Mouse (Mus musculus) gastrocnemius, adult 18-20 months (tissue): ENCODE measurements around the gene Npas2. TPM values are rescaled to one million over a fixed set of nuclear protein-coding genes. Genes with fewer than 3 reads are reported as not detected.

ENCODE experiments used
- DNase-seq: peaks from one replicate; pipeline ENCODE4 v3.0.0; 2021; ENCODE audit warnings: low spot score
- long read RNA-seq, 2 experiments: library from polyadenylated mRNA; stranded (forward); transcript quantifications; one replicate each; pipeline ENCODE4 v2.0.0; 2021
- total RNA-seq, 2 experiments: library from RNA; stranded (reverse); gene quantifications; 2 replicates each; pipeline ENCODE4 v1.2.3; 2021

Npas2 gene
- total RNA-seq = 1 to 10 TPM; 1.8 to 3.2 TPM
- long read RNA-seq, experiment 1 = 0 reads
- long read RNA-seq, experiment 2, partial matches to known transcripts = 1 of 1 reads
- long read RNA-seq, experiment 2, other reads (novel, unspliced or antisense) = 0 of 1 reads

- DNase-seq = peak; percentile 39
These were observed at the start of gene Npas2 for GRCm38 (mm10) chr1:39192997-39193861. Gene Npas2 (plus strand): TSS chr1:39193731.

- no peak for DNase-seq
These were observed 36.8 kb upstream of the Npas2 start for GRCm38 (mm10) chr1:39156778-39157177.

GRCm38 (mm10) chr1:39160167-39160566 is 33.4 kb upstream of the Npas2 start:
- no peak for DNase-seq

- no peak for DNase-seq
These were observed 30.5 kb upstream of the Npas2 start for GRCm38 (mm10) chr1:39163077-39163476.

GRCm38 (mm10) chr1:39176690-39177089 is 16.8 kb upstream of the Npas2 start:
- no peak for DNase-seq

- no peak for DNase-seq
These were observed 16.3 kb upstream of the Npas2 start for GRCm38 (mm10) chr1:39177211-39177610.

- DNase-seq = no peak
These were observed 13.7 kb upstream of the Npas2 start for GRCm38 (mm10) chr1:39179806-39180205.

GRCm38 (mm10) chr1:39180517-39180916 is 13.0 kb upstream of the Npas2 start:
- DNase-seq = no peak

- DNase-seq = no peak
These were observed 11.6 kb upstream of the Npas2 start for GRCm38 (mm10) chr1:39181901-39182300.

- no peak for DNase-seq
These were observed 7.7 kb upstream of the Npas2 start for GRCm38 (mm10) chr1:39185833-39186232.

- DNase-seq = no peak
These were observed 6.7 kb upstream of the Npas2 start for GRCm38 (mm10) chr1:39186711-39187437.

GRCm38 (mm10) chr1:39191122-39191521 is 2.4 kb upstream of the Npas2 start:
- no peak for DNase-seq

GRCm38 (mm10) chr1:39192460-39192996 is 1.0 kb upstream of the Npas2 start:
- peak; percentile 89 for DNase-seq

- DNase-seq = no peak
These were observed 538 bp downstream of the Npas2 start for GRCm38 (mm10) chr1:39193862-39194675.

- DNase-seq = no peak
These were observed 1.4 kb downstream of the Npas2 start for GRCm38 (mm10) chr1:39194959-39195358.

- peak; percentile 47 for DNase-seq
These were observed 2.6 kb downstream of the Npas2 start for GRCm38 (mm10) chr1:39196126-39196525.

- no peak for DNase-seq
These were observed 3.3 kb downstream of the Npas2 start for GRCm38 (mm10) chr1:39196676-39197375.

- no peak for DNase-seq
These were observed 11.5 kb downstream of the Npas2 start for GRCm38 (mm10) chr1:39205021-39205420.

GRCm38 (mm10) chr1:39205697-39206096 is 12.2 kb downstream of the Npas2 start:
- no peak for DNase-seq

- DNase-seq = no peak
These were observed 13.4 kb downstream of the Npas2 start for GRCm38 (mm10) chr1:39206942-39207341.

- DNase-seq = no peak
These were observed 17.4 kb downstream of the Npas2 start for GRCm38 (mm10) chr1:39210928-39211327.
